Comparison of ENCODE assay signal across 24 mouse cellular contexts in genomic region chr4:62594442-62594841, GRCm38 (mm10). TPM values are rescaled to one million over a fixed set of nuclear protein-coding genes. Genes with fewer than 3 reads are reported as not detected.
DNase-seq lines count a peak whose midpoint lies in the region; ATAC-seq and TF ChIP-seq lines count a peak whose summit lies in the region.
"Had no signal": no experiment of that assay in that cellular context is flagged by ENCODE, and none has a peak within 500 bp of the region (broad histone marks: within the 10 kb centered on the region; RNA-seq: fewer than 3 reads in every experiment).

No protein-coding gene starts in this region.

- no peak overlapping the region for H3K9ac ChIP-seq in midbrain, postnatal 0 days (replicated peaks; ENCODE audit: low read length, poor library complexity, severe bottlenecking)
- no peak overlapping the region for H3K9ac ChIP-seq in forebrain, embryonic 13.5 days
- no peak overlapping the region for H3K9ac ChIP-seq in forebrain, embryonic 15.5 days (replicated peaks)
- H3K9ac ChIP-seq in midbrain, embryonic 14.5 days (replicated peaks; ENCODE audit: low read length) = no peak overlapping the region
- H3K9ac ChIP-seq: heart, embryonic 15.5 days; limb, embryonic 13.5 days; liver, embryonic 12.5 days; stomach, embryonic 15.5 days had no signal

- TF ChIP-seq CTCF in midbrain, postnatal 0 days (IDR thresholded peaks at IDR 0.05) = no peak

- intact Hi-C loops in heart, postnatal 14 days (cut with DNase I) = no loop called here

- no peak overlapping the region for H3K4me2 ChIP-seq in midbrain, postnatal 0 days (ENCODE audit: low read depth, low read length, poor library complexity, severe bottlenecking)
- H3K4me2 ChIP-seq in forebrain, embryonic 13.5 days = no peak overlapping the region
- H3K4me2 ChIP-seq in forebrain, embryonic 15.5 days (replicated peaks) = no peak overlapping the region
- no peak overlapping the region for H3K4me2 ChIP-seq in midbrain, embryonic 14.5 days (ENCODE audit: low read length)
- H3K4me2 ChIP-seq: heart, embryonic 15.5 days; limb, embryonic 13.5 days; liver, embryonic 12.5 days; stomach, embryonic 15.5 days had no signal

- H3K36me3 ChIP-seq in midbrain, embryonic 10.5 days = no peaks in the 10 kb centered on the region
- no peaks in the 10 kb centered on the region for H3K36me3 ChIP-seq in midbrain, postnatal 0 days (ENCODE audit: insufficient read depth, low read length)
- H3K36me3 ChIP-seq in forebrain, embryonic 13.5 days (ENCODE audit: poor library complexity, severe bottlenecking) = no peaks in the 10 kb centered on the region
- H3K36me3 ChIP-seq in forebrain, embryonic 15.5 days = no peaks in the 10 kb centered on the region
- no peaks in the 10 kb centered on the region for H3K36me3 ChIP-seq in midbrain, embryonic 14.5 days (ENCODE audit: control insufficient read depth, insufficient read depth, low read length)
- H3K36me3 ChIP-seq: heart, embryonic 15.5 days; limb, embryonic 13.5 days; liver, embryonic 12.5 days; stomach, embryonic 15.5 days had no signal

- peak overlapping the region; percentile 64; the same call in 1 of the 2 replicates for H3K27ac ChIP-seq in midbrain, embryonic 10.5 days (replicated peaks)
- no peak overlapping the region for H3K27ac ChIP-seq in midbrain, postnatal 0 days (ENCODE audit: low read depth, low read length)
- H3K27ac ChIP-seq in forebrain, embryonic 13.5 days = no peak overlapping the region
- peak overlapping the region; percentile 31; the same call in 1 of the 2 replicates for H3K27ac ChIP-seq in forebrain, embryonic 15.5 days (replicated peaks)
- peak overlapping the region; percentile 32; the same call in 1 of the 2 replicates for H3K27ac ChIP-seq in midbrain, embryonic 14.5 days (replicated peaks; ENCODE audit: low read depth, low read length)
- H3K27ac ChIP-seq: heart, embryonic 15.5 days; layer of hippocampus, adult 2 months; limb, embryonic 13.5 days; liver, embryonic 12.5 days; stomach, embryonic 15.5 days had no signal

- ATAC-seq in midbrain, postnatal 0 days (ENCODE audit: low FRiP score) = no peak
- peak; percentile 39; the same call in 1 of the 2 replicates for ATAC-seq in forebrain, embryonic 13.5 days
- ATAC-seq in forebrain, embryonic 15.5 days (replicated peaks) = no peak
- peak; percentile 67; the same call in 1 of the 2 replicates for ATAC-seq in midbrain, embryonic 14.5 days (ENCODE audit: low FRiP score, low TSS enrichment)
- ATAC-seq: liver, embryonic 12.5 days had no signal

- DNase-seq in midbrain, embryonic 10.5 days (ENCODE audit: low spot score) = no peak
- no peak for DNase-seq in midbrain, postnatal 0 days (ENCODE audit: low spot score)
- peak; percentile 69 for DNase-seq in midbrain, embryonic 14.5 days
- no peak for DNase-seq in heart, postnatal 14 days
- DNase-seq in cerebellum, postnatal 4 days (ENCODE audit: low spot score in 2 of 2) = no peak
- DNase-seq: adrenal gland, adult 2 months; cerebellum, adult 18-20 months; cerebellum, postnatal 25 days; embryo, embryonic 11 days; heart, postnatal 4 days; kidney, adult 2 months; kidney, postnatal 14 days; lung, adult 2 months; lung, postnatal 14 days; right cerebral cortex, adult 18-20 months; right cerebral cortex, postnatal 4 days had no signal

- no peak overlapping the region for H3K4me3 ChIP-seq in midbrain, embryonic 10.5 days
- no peak overlapping the region for H3K4me3 ChIP-seq in midbrain, postnatal 0 days (ENCODE audit: low read depth, low read length)
- no peak overlapping the region for H3K4me3 ChIP-seq in forebrain, embryonic 13.5 days
- no peak overlapping the region for H3K4me3 ChIP-seq in forebrain, embryonic 15.5 days
- H3K4me3 ChIP-seq in midbrain, embryonic 14.5 days (replicated peaks; ENCODE audit: low read depth, low read length) = no peak overlapping the region
- H3K4me3 ChIP-seq: heart, embryonic 15.5 days; layer of hippocampus, adult 2 months; limb, embryonic 13.5 days; liver, embryonic 12.5 days; stomach, embryonic 15.5 days had no signal

- 63% methylated on average over 5 of the region's 5 CpGs for WGBS in midbrain, embryonic 10.5 days
- WGBS in midbrain, postnatal 0 days = 34% methylated on average over 5 of the region's 5 CpGs
- 37% methylated on average over 5 of the region's 5 CpGs for WGBS in forebrain, embryonic 13.5 days
- 34% methylated on average over 5 of the region's 5 CpGs for WGBS in forebrain, embryonic 15.5 days
- 27% methylated on average over 5 of the region's 5 CpGs for WGBS in midbrain, embryonic 14.5 days

- no peaks in the 10 kb centered on the region for H3K27me3 ChIP-seq in midbrain, embryonic 10.5 days (ENCODE audit: low read depth, poor library complexity, severe bottlenecking)
- H3K27me3 ChIP-seq in midbrain, postnatal 0 days (ENCODE audit: insufficient read depth, low read length) = no peaks in the 10 kb centered on the region
- no peaks in the 10 kb centered on the region for H3K27me3 ChIP-seq in forebrain, embryonic 13.5 days
- no peaks in the 10 kb centered on the region for H3K27me3 ChIP-seq in forebrain, embryonic 15.5 days
- H3K27me3 ChIP-seq in midbrain, embryonic 14.5 days (ENCODE audit: control insufficient read depth, insufficient read depth, low read length) = no peaks in the 10 kb centered on the region
- H3K27me3 ChIP-seq: limb, embryonic 13.5 days; liver, embryonic 12.5 days; stomach, embryonic 15.5 days had no signal

- H3K4me1 ChIP-seq in midbrain, embryonic 10.5 days = peaks cover 26% of the 10 kb centered on the region
- no peaks in the 10 kb centered on the region for H3K4me1 ChIP-seq in midbrain, postnatal 0 days (ENCODE audit: insufficient read depth, low read length)
- H3K4me1 ChIP-seq in forebrain, embryonic 13.5 days = peaks cover 30% of the 10 kb centered on the region
- H3K4me1 ChIP-seq in forebrain, embryonic 15.5 days = peaks cover 18% of the 10 kb centered on the region
- H3K4me1 ChIP-seq in midbrain, embryonic 14.5 days (ENCODE audit: control insufficient read depth, insufficient read depth, low read length) = 0 out of 2 replicates have a peak, but pooled peaks cover 5% of the 10 kb centered on the region
- H3K4me1 ChIP-seq: liver, embryonic 12.5 days had no signal

- no peaks in the 10 kb centered on the region for H3K9me3 ChIP-seq in midbrain, embryonic 10.5 days (replicated peaks)
- H3K9me3 ChIP-seq in midbrain, postnatal 0 days (ENCODE audit: low read length) = no peaks in the 10 kb centered on the region
- no peaks in the 10 kb centered on the region for H3K9me3 ChIP-seq in forebrain, embryonic 13.5 days (replicated peaks)
- no peaks in the 10 kb centered on the region for H3K9me3 ChIP-seq in forebrain, embryonic 15.5 days
- H3K9me3 ChIP-seq in midbrain, embryonic 14.5 days (ENCODE audit: control insufficient read depth, low read length) = no peaks in the 10 kb centered on the region
- H3K9me3 ChIP-seq: heart, embryonic 15.5 days; limb, embryonic 13.5 days; liver, embryonic 12.5 days; stomach, embryonic 15.5 days had no signal

RNA-seq across cellular contexts. Expression of gene Rgs3, which starts 34.8 kb away (rescaled TPM):
- polyA plus RNA-seq in midbrain, embryonic 10.5 days (2016; fragmentation: Nextera tagmentation; extraction: Ambion mirVana) = 29.4 and 41.1 TPM in 2 replicates
- total RNA-seq in midbrain, postnatal 0 days (2014; rRNA removed) = 89.4 and 109 TPM in 2 replicates
- 54.6 and 55.6 TPM in 2 replicates for polyA plus RNA-seq in midbrain, postnatal 0 days (2015; fragmentation: Nextera tagmentation; extraction: Ambion mirVana)
- 49.0 and 56.6 TPM in 2 replicates for polyA plus RNA-seq in forebrain, embryonic 13.5 days (2015; fragmentation: Nextera tagmentation; extraction: Ambion mirVana)
- 46.7 and 53.4 TPM in 2 replicates for polyA plus RNA-seq in forebrain, embryonic 15.5 days (2015; fragmentation: Nextera tagmentation; extraction: Ambion mirVana)
- 49.1 and 63.3 TPM in 2 replicates for polyA plus RNA-seq in midbrain, embryonic 14.5 days (2014; fragmentation: Nextera tagmentation; extraction: Ambion mirVana)
- 10 to 100 TPM; 38.9 to 42.2 TPM for total RNA-seq in heart, postnatal 14 days (2021)
- total RNA-seq: MEL had no signal

Comparison
In these comparisons a context has a peak if more than half of its experiments do, and no peak if none do; other contexts are left out.
1. H3K27ac ChIP-seq: peak in midbrain, embryonic 10.5 days (single experiment), forebrain, embryonic 15.5 days (single experiment) and midbrain, embryonic 14.5 days (single experiment); none in midbrain, postnatal 0 days (single experiment) and forebrain, embryonic 13.5 days (single experiment).
2. ATAC-seq: peak in forebrain, embryonic 13.5 days (single experiment) and midbrain, embryonic 14.5 days (single experiment); none in midbrain, postnatal 0 days (single experiment) and forebrain, embryonic 15.5 days (single experiment).